Mouse (Mus musculus) forebrain, embryonic 14.5 days (tissue): ENCODE data around the gene Slc5a6. TPM values are rescaled to one million over a fixed set of nuclear protein-coding genes. Genes with fewer than 3 reads are reported as not detected.
A peak's percentile ranks its signal among the peaks of the same experiment; 100 is the strongest.

ENCODE experiments used
- ATAC-seq: fragments of 200-750 bp; cut with Nextera tagmentation; 2 replicates; pipeline ENCODE4 v1.8.0; 2017; ENCODE audit warnings: mild to moderate bottlenecking, moderate library complexity
- DNase-seq: peaks from one replicate; pipeline ENCODE4 v3.0.0-alpha.2; 2015; ENCODE audit warnings: low spot score
- H3K27ac ChIP-seq: fragments of 300-500 bp; sonication (generic); 2 replicates; pipeline ENCODE4 v1.5.1; 2014; ENCODE audit warnings: low read depth, mild to moderate bottlenecking, control low read depth, low read length, moderate library complexity
- H3K27me3 ChIP-seq: fragments of 300-500 bp; sonication (generic); replicated peaks from 2 replicates; pipeline ENCODE4 v1.6.1; 2014; ENCODE audit warnings: low read length, control low read depth, mixed read lengths; ENCODE audit not compliant: control insufficient read depth, insufficient read depth
- H3K36me3 ChIP-seq: fragments of 300-500 bp; sonication (generic); 2 replicates; pipeline ENCODE4 v1.6.1; 2014; ENCODE audit warnings: low read length, control low read depth; ENCODE audit not compliant: control insufficient read depth, insufficient read depth
- H3K4me1 ChIP-seq: fragments of 300-500 bp; sonication (generic); 2 replicates; pipeline ENCODE4 v1.6.1; 2014; ENCODE audit warnings: antibody characterized with exemption, low read length, control low read depth; ENCODE audit not compliant: control insufficient read depth, insufficient read depth
- H3K4me2 ChIP-seq: fragments of 300-500 bp; sonication (generic); 2 replicates; pipeline ENCODE4 v1.6.1; 2014; ENCODE audit warnings: mild to moderate bottlenecking, control low read depth, low read length
- H3K4me3 ChIP-seq: fragments of 300-500 bp; sonication (generic); 2 replicates; pipeline ENCODE4 v1.5.1; 2014; ENCODE audit warnings: low read depth, low read length, control low read depth
- H3K9ac ChIP-seq: fragments of 300-500 bp; sonication (generic); 2 replicates; pipeline ENCODE4 v1.6.1; 2014; ENCODE audit warnings: mild to moderate bottlenecking, low read length, control low read depth, moderate library complexity
- H3K9me3 ChIP-seq: fragments of 300-500 bp; sonication (generic); replicated peaks from 2 replicates; pipeline ENCODE4 v1.6.1; 2016; ENCODE audit warnings: low read length, control low read depth, mixed read lengths; ENCODE audit not compliant: control insufficient read depth
- WGBS: fragments of 180-500 bp; shearing (Covaris S2); extraction: QIAGEN DNeasy Blood & Tissue Kit; methylation state at CpG from one replicate; pipeline ENCODE4 v1.1.7; 2014; 5-methylcytosine and 5-hydroxymethylcytosine counted together
- polyA plus RNA-seq: library from polyadenylated mRNA; unstranded; fragments of >200 nt; fragmentation: Nextera tagmentation; extraction: Ambion mirVana; gene quantifications from 2 replicates; pipeline ENCODE4 v1.2.1, GENCODE M21; 2014

Gene Slc5a6
- 12.1 and 13.7 TPM in 2 replicates for polyA plus RNA-seq

DNA sequence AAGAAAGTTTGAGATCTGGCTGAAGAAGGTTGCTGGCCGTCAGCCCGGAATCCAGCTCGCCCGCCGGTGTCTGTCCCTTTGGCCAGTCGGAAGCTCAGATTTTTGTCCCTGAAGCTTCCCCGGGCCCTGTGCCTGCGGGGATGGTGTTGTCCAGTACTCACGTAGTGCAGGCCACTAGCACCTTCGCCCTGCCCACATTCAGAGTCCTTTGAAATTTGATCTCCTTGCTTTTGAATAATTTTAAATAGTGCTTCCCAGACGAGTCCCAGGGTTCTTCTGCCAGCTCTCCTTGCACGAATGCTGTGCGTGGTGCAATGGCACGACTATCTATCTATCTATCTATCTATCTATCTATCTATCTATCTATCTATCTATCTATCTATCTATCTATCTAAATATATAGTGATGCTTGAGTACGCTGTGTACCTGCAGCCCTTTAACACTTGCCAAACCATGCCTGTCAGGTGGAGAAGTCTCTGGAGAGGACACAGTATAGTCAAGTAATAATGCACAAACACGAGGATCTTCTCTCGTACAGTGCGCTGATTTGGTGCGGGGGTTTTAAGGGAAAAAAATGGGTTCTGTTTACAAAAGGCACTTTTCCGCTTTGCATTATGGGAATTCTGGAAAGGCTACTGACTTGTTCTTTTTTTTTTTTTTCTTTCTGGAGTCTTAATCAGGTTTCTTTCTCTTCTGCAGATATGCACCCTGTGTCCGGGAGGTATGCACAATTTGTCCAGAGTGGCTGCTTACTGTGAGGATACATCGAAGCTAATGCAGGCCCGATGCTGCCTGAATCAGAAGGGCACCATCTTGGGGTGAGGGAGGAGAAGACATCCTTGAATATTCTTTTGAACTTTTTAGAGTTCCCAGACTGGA is at the start of gene Slc5a6:
Slc5a6 (minus strand) TSS at position 162 of the 879 bp plus-strand sequence.
- Histone ChIP-seq H3K27me3 (no peaks in the 10 kb centered on the region), H3K9ac (peak within 1 kb of the TSS; percentile 85), H3K9me3 (no peaks in the 10 kb centered on the region), H3K27ac (peak within 1 kb of the TSS; percentile 90), H3K36me3 (peaks cover 14% of the 10 kb centered on the region), H3K4me1 (peaks cover 2% of the 10 kb centered on the region), H3K4me3 (peak within 1 kb of the TSS; percentile 72), H3K4me2 (peak within 1 kb of the TSS; percentile 84)
- 2% methylated on average over 23 of the region's 23 CpGs for WGBS
- ATAC-seq (peak; percentile 50), DNase-seq (peak; percentile 75)

DNA sequence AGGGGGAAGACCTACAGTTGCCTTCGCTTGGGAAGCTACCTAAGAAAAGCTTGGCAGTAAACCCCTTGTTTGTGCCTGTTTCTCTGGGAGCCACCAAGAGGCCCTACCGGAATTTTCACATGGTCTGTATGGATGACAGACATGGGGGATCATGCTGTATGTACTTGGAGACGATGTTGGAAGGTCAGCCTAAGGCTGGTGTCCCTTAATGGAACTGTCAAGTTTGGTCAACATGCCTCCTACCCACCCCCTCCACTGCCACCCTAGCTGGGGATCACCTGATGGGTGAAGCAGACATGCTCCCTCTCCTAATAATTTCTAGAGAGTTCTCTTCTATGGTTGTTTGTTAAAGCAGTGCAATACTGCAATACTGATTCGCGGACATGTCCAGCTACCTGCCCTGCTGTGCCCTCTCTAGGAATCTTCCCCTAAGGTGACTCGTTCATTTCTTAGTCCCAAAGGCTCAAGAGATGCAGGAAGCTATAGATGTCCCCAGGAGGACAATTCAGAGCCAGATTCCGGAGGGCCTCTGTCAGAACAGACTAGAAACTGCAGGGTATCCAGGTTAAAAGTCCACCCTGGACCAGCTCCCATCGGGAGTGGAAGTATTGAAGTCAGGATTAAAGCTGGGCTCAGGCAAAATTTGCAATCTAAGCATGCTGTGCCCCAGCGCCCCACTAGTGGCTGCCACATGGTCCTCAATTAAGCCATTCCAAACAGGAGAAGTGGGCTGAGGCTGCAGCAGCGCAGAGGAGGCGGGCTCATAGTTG is 47.2 kb upstream of the Slc5a6 start:
- H3K9me3 ChIP-seq, result no peaks in the 10 kb centered on the region
- no peak for ATAC-seq
- 16% methylated on average over 11 of the region's 11 CpGs for WGBS
- no peak overlapping the region for H3K27ac ChIP-seq
- DNase-seq, result no peak
- H3K27me3 ChIP-seq, result peaks cover 62% of the 10 kb centered on the region
- H3K36me3 ChIP-seq, result no peaks in the 10 kb centered on the region
- peak overlapping the region; percentile 18 for H3K4me3 ChIP-seq
- peaks cover 14% of the 10 kb centered on the region; the same call in 1 of the 2 replicates for H3K4me1 ChIP-seq
- peak overlapping the region; percentile 35; the same call in 1 of the 2 replicates for H3K4me2 ChIP-seq
- no peak overlapping the region for H3K9ac ChIP-seq

DNA sequence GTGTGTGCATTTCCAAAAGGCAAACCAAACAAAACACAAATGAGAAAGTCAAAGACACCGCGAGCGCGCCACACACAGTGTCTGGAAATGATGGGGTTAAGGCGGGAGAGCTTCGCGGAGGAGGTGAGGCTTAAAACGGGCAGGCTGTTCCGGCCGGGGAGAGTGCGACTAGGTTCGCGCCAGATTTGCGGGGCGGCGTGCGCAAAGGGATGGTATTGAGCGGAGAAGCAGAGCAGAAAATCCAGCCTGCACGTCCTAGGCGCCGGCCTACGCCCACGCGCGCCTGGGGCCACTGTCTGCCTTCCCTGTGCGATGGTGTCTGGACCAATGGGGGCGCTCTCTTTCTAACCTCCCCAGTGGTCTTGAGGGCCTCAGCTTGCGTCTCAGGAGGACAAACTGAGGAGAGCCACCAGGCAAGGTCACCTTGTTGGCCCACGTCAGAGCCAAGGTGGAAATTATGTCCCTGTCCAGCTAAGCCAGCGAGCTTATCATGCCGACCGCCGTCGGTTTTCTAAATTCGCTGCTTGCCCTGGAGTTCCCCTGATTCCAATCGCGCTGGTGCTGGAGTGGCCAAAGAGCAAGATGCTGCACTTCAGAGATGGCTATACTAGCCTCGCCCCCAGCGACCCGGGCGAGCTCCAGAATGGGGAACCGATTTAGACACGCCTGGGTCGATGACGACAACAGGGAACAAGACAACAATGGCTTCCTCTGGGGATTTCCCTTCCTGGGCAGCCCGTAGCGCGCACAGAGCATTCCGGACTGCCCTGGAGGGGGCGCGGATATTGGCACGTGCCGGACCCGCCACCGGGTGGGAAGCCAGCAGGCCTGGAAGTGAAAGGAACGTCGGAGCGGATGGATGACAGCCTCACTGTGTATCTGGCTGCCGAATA is 46.3 kb upstream of the Slc5a6 start:
- DNase-seq (no peak), ATAC-seq (no peak)
- Histone ChIP-seq H3K27me3 (peaks cover 71% of the 10 kb centered on the region), H3K4me3 (peak overlapping the region; percentile 18), H3K9ac (no peak overlapping the region), H3K36me3 (no peaks in the 10 kb centered on the region), H3K4me1 (peaks cover 14% of the 10 kb centered on the region; the same call in 1 of the 2 replicates), H3K9me3 (no peaks in the 10 kb centered on the region), H3K4me2 (peak overlapping the region; percentile 35), H3K27ac (no peak overlapping the region)
- WGBS, result under 1% methylated on average over 59 of the region's 59 CpGs

DNA sequence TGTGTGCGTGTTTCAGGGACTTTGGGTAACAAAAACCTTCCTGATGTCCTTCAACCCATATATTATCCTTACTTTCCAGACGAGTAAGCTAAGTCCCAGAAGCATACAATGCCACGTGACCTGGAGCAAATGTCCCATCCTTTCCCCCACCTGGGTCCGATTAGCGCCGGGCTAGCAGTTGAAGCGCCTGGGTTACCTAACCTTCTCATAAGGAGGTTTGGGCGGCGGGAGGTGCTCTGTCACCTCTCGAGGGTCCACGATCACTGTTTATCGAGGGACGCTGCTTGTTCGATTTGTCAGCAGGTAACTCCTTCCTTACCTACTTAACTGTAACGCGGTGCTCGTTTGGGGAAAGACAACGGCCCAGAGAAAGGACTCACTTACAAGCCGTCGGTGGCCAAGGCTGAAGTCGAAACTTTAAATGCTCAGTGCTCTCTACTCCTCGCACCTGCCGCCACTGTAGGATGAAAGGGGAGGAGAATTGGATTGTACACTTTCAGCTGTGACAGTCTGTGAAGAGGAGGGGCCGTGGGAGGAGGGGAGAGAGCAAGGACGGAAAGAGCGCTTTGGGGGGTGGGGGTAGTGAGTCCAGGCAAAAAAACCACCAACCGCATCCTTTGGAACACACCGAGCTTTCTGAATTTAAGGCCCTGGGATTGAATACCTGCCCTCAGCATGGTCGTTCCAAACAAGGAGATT is 45.5 kb upstream of the Slc5a6 start:
- DNase-seq (no peak), ATAC-seq (no peak)
- peak overlapping the region; percentile 35; the same call in 1 of the 2 replicates for H3K4me2 ChIP-seq
- no peaks in the 10 kb centered on the region for H3K9me3 ChIP-seq
- H3K4me1 ChIP-seq, result peaks cover 14% of the 10 kb centered on the region; the same call in 1 of the 2 replicates
- WGBS, result 2% methylated on average over 29 of the region's 29 CpGs
- no peak overlapping the region for H3K27ac ChIP-seq
- no peak overlapping the region for H3K9ac ChIP-seq
- H3K36me3 ChIP-seq, result no peaks in the 10 kb centered on the region
- H3K4me3 ChIP-seq, result peak overlapping the region; percentile 18; the same call in 1 of the 2 replicates
- H3K27me3 ChIP-seq, result peaks cover 73% of the 10 kb centered on the region

GRCm38 (mm10) chr5:31093151-31094041 is 44.7 kb upstream of the Slc5a6 start:
- Histone ChIP-seq H3K27ac (no peak overlapping the region), H3K4me1 (peaks cover 14% of the 10 kb centered on the region; the same call in 1 of the 2 replicates), H3K36me3 (no peaks in the 10 kb centered on the region), H3K4me3 (peak overlapping the region; percentile 35), H3K9me3 (no peaks in the 10 kb centered on the region), H3K9ac (peak overlapping the region; percentile 51), H3K4me2 (peak overlapping the region; percentile 62), H3K27me3 (peaks cover 73% of the 10 kb centered on the region)
- DNase-seq (peak; percentile 66), ATAC-seq (peak; percentile 66)
- WGBS, result 0% methylated on average over 43 of the region's 54 CpGs

DNA sequence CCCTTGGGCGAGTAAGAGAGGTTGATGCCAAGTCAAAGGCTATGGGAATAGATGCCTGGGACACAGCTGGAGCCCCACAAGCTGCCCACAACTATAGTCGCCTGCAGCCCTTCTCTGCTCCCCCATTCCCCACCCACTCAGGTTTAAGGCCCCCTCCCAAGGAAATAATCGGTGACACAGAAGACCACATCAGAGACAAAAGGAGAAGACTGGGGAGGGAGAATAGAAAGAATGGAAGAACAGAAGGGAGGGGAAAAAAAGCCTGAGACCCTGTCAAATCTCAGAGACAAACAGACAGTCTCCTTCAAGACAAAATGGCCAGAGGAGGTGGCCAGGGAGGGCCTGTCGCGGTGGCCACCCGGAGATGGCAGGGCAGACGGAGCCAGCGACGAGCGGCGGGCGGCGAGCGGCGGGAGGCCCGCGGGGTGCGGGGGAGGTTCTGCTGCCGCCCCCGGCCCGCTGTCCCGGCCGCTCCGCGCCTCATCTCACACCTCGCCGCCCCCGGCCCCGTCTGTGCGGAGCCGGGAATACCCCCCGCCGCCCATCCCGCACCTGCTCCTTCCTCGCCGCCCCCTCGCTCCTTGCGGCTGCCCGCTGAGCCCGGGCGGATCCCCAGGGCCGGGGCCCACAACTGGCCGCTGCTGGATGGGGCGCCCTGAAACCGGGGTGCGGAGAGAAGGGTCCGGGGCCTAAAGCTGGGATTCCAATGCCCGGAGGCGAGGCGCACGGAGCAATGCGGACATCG is 43.7 kb upstream of the Slc5a6 start:
- no peaks in the 10 kb centered on the region for H3K9me3 ChIP-seq
- H3K4me1 ChIP-seq, result peaks cover 14% of the 10 kb centered on the region; the same call in 1 of the 2 replicates
- peak overlapping the region; percentile 35 for H3K4me3 ChIP-seq
- 1% methylated on average over 31 of the region's 53 CpGs for WGBS
- H3K36me3 ChIP-seq, result no peaks in the 10 kb centered on the region
- peak overlapping the region; percentile 62 for H3K4me2 ChIP-seq
- no peak overlapping the region for H3K27ac ChIP-seq
- DNase-seq, result no peak
- peak overlapping the region; percentile 51 for H3K9ac ChIP-seq
- ATAC-seq, result no peak
- H3K27me3 ChIP-seq, result peaks cover 72% of the 10 kb centered on the region

DNA sequence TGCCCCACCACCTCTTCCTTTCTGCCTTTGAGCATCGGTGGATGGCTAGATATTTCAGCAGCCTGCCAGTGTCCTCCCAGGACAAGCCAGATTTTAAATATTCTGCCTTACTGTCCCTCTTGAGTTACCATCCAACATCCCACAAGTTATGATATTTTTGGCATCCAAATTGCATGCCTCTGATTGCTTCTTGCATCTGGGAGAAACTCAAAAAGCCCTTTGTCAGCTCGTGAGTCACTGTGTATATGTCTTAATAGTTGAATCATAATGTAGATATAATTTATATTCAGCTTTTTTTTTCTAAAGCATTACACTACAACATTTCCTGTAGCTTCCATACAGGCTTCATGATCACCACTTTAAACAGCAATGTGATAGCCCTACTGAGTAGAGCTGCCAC is 38.4 kb upstream of the Slc5a6 start:
- ATAC-seq (no peak), DNase-seq (no peak)
- H3K4me2 ChIP-seq, result no peak overlapping the region
- 75% methylated on average over 2 of the region's 2 CpGs for WGBS
- H3K27me3 ChIP-seq, result peaks cover 22% of the 10 kb centered on the region
- H3K4me1 ChIP-seq, result no peaks in the 10 kb centered on the region; the same call in 1 of the 2 replicates
- no peaks in the 10 kb centered on the region for H3K36me3 ChIP-seq
- H3K27ac ChIP-seq, result no peak overlapping the region
- H3K4me3 ChIP-seq, result no peak overlapping the region
- no peak overlapping the region for H3K9ac ChIP-seq
- no peaks in the 10 kb centered on the region for H3K9me3 ChIP-seq
